ENCODE assay signal across 8 mouse cellular contexts in the genomic region with DNA sequence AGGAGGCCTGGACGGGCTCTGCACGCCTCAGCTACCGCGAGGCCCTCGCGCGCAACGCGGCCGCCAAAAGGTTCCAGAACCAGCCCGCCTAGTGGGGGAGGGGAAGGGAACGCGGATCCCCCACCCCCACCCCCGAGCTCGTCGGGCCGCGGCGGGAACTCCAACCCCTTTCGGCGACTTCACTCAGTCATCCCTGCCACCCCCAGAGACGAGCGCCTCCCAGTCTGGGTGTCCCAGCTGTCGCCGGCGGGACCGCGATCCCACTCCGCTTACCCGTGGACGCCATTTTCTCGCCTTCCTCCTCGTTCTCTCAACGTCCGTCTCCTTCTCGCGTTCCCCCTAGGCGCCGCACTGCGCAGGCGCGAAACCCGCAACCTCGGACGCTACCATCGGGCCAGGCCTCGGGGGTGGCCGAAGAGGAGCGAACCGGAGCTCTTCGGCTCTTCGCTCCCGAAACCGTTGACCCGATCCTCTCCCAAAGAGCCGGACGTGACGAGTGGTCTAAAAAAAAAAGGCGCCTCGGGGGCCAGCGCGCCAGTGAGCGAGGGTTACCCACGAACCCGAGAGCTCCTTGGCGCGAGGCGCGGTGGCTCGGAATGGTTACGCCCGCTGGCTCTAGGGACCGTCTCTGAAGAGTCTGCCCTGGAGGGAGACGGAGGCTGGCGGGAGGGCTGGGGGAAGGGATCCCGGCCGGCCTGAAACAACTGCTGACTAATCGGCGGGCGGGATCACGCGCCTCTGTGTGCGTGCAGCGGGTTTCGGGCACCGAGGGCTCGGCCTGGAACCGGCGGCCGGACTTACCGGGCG. TPM values are rescaled to one million over a fixed set of nuclear protein-coding genes. Genes with fewer than 3 reads are reported as not detected.
DNase-seq lines count a peak whose midpoint lies in the region; ATAC-seq and TF ChIP-seq lines count a peak whose summit lies in the region.

Rhbdd3 (plus strand) TSS at position 191 of the 807 bp plus-strand sequence.
Ewsr1 (minus strand) TSS at position 531 of the 807 bp plus-strand sequence.

- H3K27ac ChIP-seq in forebrain, embryonic 10.5 days, result peak within 1 kb of the TSS; percentile 99
- peak within 1 kb of the TSS; percentile 98 for H3K27ac ChIP-seq in heart, embryonic 15.5 days
- H3K27ac ChIP-seq in liver, embryonic 14.5 days, result peak within 1 kb of the TSS; percentile 85
- peak within 1 kb of the TSS; percentile 90 for H3K27ac ChIP-seq in neural tube, embryonic 11.5 days (ENCODE audit: low read depth, low read length)
- H3K27ac ChIP-seq in stomach, postnatal 0 days (replicated peaks), result peak within 1 kb of the TSS; percentile 97

- peaks cover 35% of the 10 kb centered on the region for H3K4me1 ChIP-seq in forebrain, embryonic 10.5 days
- peaks cover 27% of the 10 kb centered on the region for H3K4me1 ChIP-seq in heart, embryonic 15.5 days (replicated peaks)
- H3K4me1 ChIP-seq in liver, embryonic 14.5 days (replicated peaks; ENCODE audit: control insufficient read depth in 2 of 2, insufficient read depth in 2 of 2, low read length in 1 of 2), result peaks cover 11 to 24% of the 10 kb centered on the region in 2 experiments
- H3K4me1 ChIP-seq in neural tube, embryonic 11.5 days (ENCODE audit: control insufficient read depth, insufficient read depth, low read length), result peaks cover 10% of the 10 kb centered on the region
- H3K4me1 ChIP-seq in stomach, postnatal 0 days (replicated peaks; ENCODE audit: control insufficient read depth, insufficient read depth), result no peaks in the 10 kb centered on the region; the same call in 1 of the 2 replicates

- H3K9me3 ChIP-seq in forebrain, embryonic 10.5 days, result no peaks in the 10 kb centered on the region
- no peaks in the 10 kb centered on the region for H3K9me3 ChIP-seq in heart, embryonic 15.5 days (replicated peaks)
- no peaks in the 10 kb centered on the region for H3K9me3 ChIP-seq in liver, embryonic 14.5 days (ENCODE audit: control insufficient read depth, low read length)
- no peaks in the 10 kb centered on the region for H3K9me3 ChIP-seq in neural tube, embryonic 11.5 days (ENCODE audit: control insufficient read depth, low read length)
- H3K9me3 ChIP-seq in stomach, postnatal 0 days (ENCODE audit: control insufficient read depth, low read length), result no peaks in the 10 kb centered on the region

- ATAC-seq in CD4-positive, CD25-positive, alpha-beta regulatory T cell, adult 4 months, result peak; percentile 84
- ATAC-seq in heart, embryonic 15.5 days (replicated peaks; ENCODE audit: insufficient number of reproducible peaks, insufficient read depth, low FRiP score, low read depth), result peak; percentile 86
- ATAC-seq in liver, embryonic 14.5 days (ENCODE audit: insufficient read depth), result peak; percentile 90
- peak; percentile 87 for ATAC-seq in neural tube, embryonic 11.5 days (ENCODE audit: insufficient read depth, low FRiP score, low TSS enrichment)
- peak; percentile 91 for ATAC-seq in stomach, postnatal 0 days (ENCODE audit: low FRiP score, low TSS enrichment)

- TF ChIP-seq CTCF in liver, embryonic 14.5 days (IDR thresholded peaks at IDR 0.05; ENCODE audit: low read depth), result 0 out of 2 replicates have a peak, but pooled peaks have one; percentile 14
- TF ChIP-seq CTCF in stomach, postnatal 0 days (IDR thresholded peaks at IDR 0.05; ENCODE audit: low read depth), result no peak

- H3K36me3 ChIP-seq in forebrain, embryonic 10.5 days (replicated peaks), result peaks cover 39% of the 10 kb centered on the region
- H3K36me3 ChIP-seq in heart, embryonic 15.5 days, result peaks cover under 1% of the 10 kb centered on the region; the same call in 1 of the 2 replicates
- peaks cover 6% of the 10 kb centered on the region for H3K36me3 ChIP-seq in liver, embryonic 14.5 days (replicated peaks; ENCODE audit: control insufficient read depth, insufficient read depth, low read depth)
- no peaks in the 10 kb centered on the region; the same call in none of the 2 replicates for H3K36me3 ChIP-seq in neural tube, embryonic 11.5 days (ENCODE audit: control insufficient read depth, insufficient read depth, low read length)
- no peaks in the 10 kb centered on the region for H3K36me3 ChIP-seq in stomach, postnatal 0 days (ENCODE audit: control insufficient read depth, insufficient read depth, low read length)

- under 1% methylated on average over 91 of the region's 92 CpGs for WGBS in forebrain, embryonic 10.5 days
- WGBS in heart, embryonic 15.5 days, result under 1% methylated on average over 92 of the region's 92 CpGs
- under 1% methylated on average over 91 of the region's 92 CpGs for WGBS in liver, embryonic 14.5 days (ENCODE audit: insufficient replicate concordance)
- under 1% methylated on average over 90 of the region's 92 CpGs for WGBS in neural tube, embryonic 11.5 days
- 1% methylated on average over 91 of the region's 92 CpGs for WGBS in stomach, postnatal 0 days

- DNase-seq in c-Kit-negative CD71-positive TER-119-positive erythroid progenitor cells, embryonic 14.5 days (ENCODE audit: low read depth, low spot score), result peak; percentile 98
- DNase-seq in forebrain, embryonic 10.5 days (ENCODE audit: extremely low spot score, low spot score), result peak; percentile 96
- peak; percentile 95 to 97 for DNase-seq in kidney, postnatal 25 days
- DNase-seq in liver, embryonic 14.5 days (ENCODE audit: low read depth in 3 of 3, low spot score in 3 of 3), result peak; percentile 90 to 92 (median 92)
- DNase-seq in neural tube, embryonic 11.5 days (ENCODE audit: low spot score), result peak; percentile 98
- DNase-seq in stomach, postnatal 0 days (ENCODE audit: low spot score), result peak; percentile 96

- peak; percentile 9; the same call in 1 of the 2 replicates for TF ChIP-seq EP300 in liver, embryonic 14.5 days (IDR thresholded peaks at IDR 0.05; ENCODE audit: low read depth)
- TF ChIP-seq EP300 in stomach, postnatal 0 days (optimal IDR thresholded peaks at IDR 0.05), result peak; percentile 71

- peak within 1 kb of the TSS; percentile 79 for H3K4me2 ChIP-seq in heart, embryonic 15.5 days
- H3K4me2 ChIP-seq in liver, embryonic 14.5 days (ENCODE audit: low read depth), result peak within 1 kb of the TSS; percentile 93
- peak within 1 kb of the TSS; percentile 89 for H3K4me2 ChIP-seq in neural tube, embryonic 11.5 days (ENCODE audit: low read depth)
- peak within 1 kb of the TSS; percentile 80 for H3K4me2 ChIP-seq in stomach, postnatal 0 days (replicated peaks; ENCODE audit: low read depth)

- peak within 1 kb of the TSS; percentile 80 for H3K4me3 ChIP-seq in forebrain, embryonic 10.5 days
- H3K4me3 ChIP-seq in heart, embryonic 15.5 days, result peak within 1 kb of the TSS; percentile 97
- peak within 1 kb of the TSS; percentile 71 to 90 for H3K4me3 ChIP-seq in liver, embryonic 14.5 days (ENCODE audit: insufficient read depth in 1 of 2, low read depth in 2 of 2, low read length in 2 of 2)
- H3K4me3 ChIP-seq in neural tube, embryonic 11.5 days (ENCODE audit: low read depth, low read length), result peak within 1 kb of the TSS; percentile 90
- H3K4me3 ChIP-seq in stomach, postnatal 0 days (ENCODE audit: low read depth, low read length), result peak within 1 kb of the TSS; percentile 99

- H3K27me3 ChIP-seq in forebrain, embryonic 10.5 days (ENCODE audit: poor library complexity, severe bottlenecking), result no peaks in the 10 kb centered on the region
- H3K27me3 ChIP-seq in heart, embryonic 15.5 days, result no peaks in the 10 kb centered on the region
- no peaks in the 10 kb centered on the region for H3K27me3 ChIP-seq in liver, embryonic 14.5 days (ENCODE audit: control insufficient read depth, insufficient read depth, low read length)
- no peaks in the 10 kb centered on the region for H3K27me3 ChIP-seq in neural tube, embryonic 11.5 days (ENCODE audit: control insufficient read depth, insufficient read depth, low read length)
- no peaks in the 10 kb centered on the region for H3K27me3 ChIP-seq in stomach, postnatal 0 days (ENCODE audit: control insufficient read depth, insufficient read depth, low read length)

- peak within 1 kb of the TSS; percentile 97 for H3K9ac ChIP-seq in heart, embryonic 15.5 days
- peak within 1 kb of the TSS; percentile 93 for H3K9ac ChIP-seq in liver, embryonic 14.5 days (replicated peaks)
- H3K9ac ChIP-seq in neural tube, embryonic 11.5 days (ENCODE audit: low read length), result peak within 1 kb of the TSS; percentile 93
- H3K9ac ChIP-seq in stomach, postnatal 0 days (ENCODE audit: low read length), result peak within 1 kb of the TSS; percentile 98

RNA-seq across cellular contexts. Expression of gene Rhbdd3, which starts in this region (rescaled TPM):
- 1 to 10 TPM; 2.7 to 3.7 TPM for polyA plus RNA-seq in CD4-positive, CD25-positive, alpha-beta regulatory T cell, adult 4 months (2017; shearing (Covaris generic))
- polyA plus RNA-seq in forebrain, embryonic 10.5 days (2016; fragmentation: Nextera tagmentation; extraction: Ambion mirVana), result 29.7 and 31.6 TPM in 2 replicates
- 26.2 and 30.9 TPM in 2 replicates for polyA plus RNA-seq in heart, embryonic 15.5 days (2015; fragmentation: Nextera tagmentation; extraction: Ambion mirVana)
- 11.0 and 15.0 TPM in 2 replicates for polyA plus RNA-seq in liver, embryonic 14.5 days (2012; rRNA removed)
- polyA plus RNA-seq in liver, embryonic 14.5 days (2014; fragmentation: Nextera tagmentation; extraction: Ambion mirVana), result 11.1 and 11.8 TPM in 2 replicates
- 21.4 and 23.8 TPM in 2 replicates for polyA plus RNA-seq in neural tube, embryonic 11.5 days (2014; fragmentation: Nextera tagmentation; extraction: Ambion mirVana)
- 19.1 and 19.6 TPM in 2 replicates for polyA plus RNA-seq in stomach, postnatal 0 days (2015; fragmentation: Nextera tagmentation; extraction: Ambion mirVana)

RNA-seq across cellular contexts. Expression of gene Ewsr1, which starts in this region (rescaled TPM):
- polyA plus RNA-seq in CD4-positive, CD25-positive, alpha-beta regulatory T cell, adult 4 months (2017; shearing (Covaris generic)), result 100 to 1,000 TPM; 160 to 163 TPM
- polyA plus RNA-seq in forebrain, embryonic 10.5 days (2016; fragmentation: Nextera tagmentation; extraction: Ambion mirVana), result 896 and 966 TPM in 2 replicates
- polyA plus RNA-seq in heart, embryonic 15.5 days (2015; fragmentation: Nextera tagmentation; extraction: Ambion mirVana), result 359 and 482 TPM in 2 replicates
- polyA plus RNA-seq in liver, embryonic 14.5 days (2012; rRNA removed), result 185 and 220 TPM in 2 replicates
- polyA plus RNA-seq in liver, embryonic 14.5 days (2014; fragmentation: Nextera tagmentation; extraction: Ambion mirVana), result 113 and 132 TPM in 2 replicates
- polyA plus RNA-seq in neural tube, embryonic 11.5 days (2014; fragmentation: Nextera tagmentation; extraction: Ambion mirVana), result 449 and 456 TPM in 2 replicates
- polyA plus RNA-seq in stomach, postnatal 0 days (2015; fragmentation: Nextera tagmentation; extraction: Ambion mirVana), result 231 and 235 TPM in 2 replicates

Comparison
In these comparisons a context has a peak if more than half of its experiments do, and no peak if none do; other contexts are left out.
1. Peak in every context shown above with its lines: DNase-seq, ATAC-seq, H3K4me3 ChIP-seq and H3K27ac ChIP-seq.